Mouse (Mus musculus) hematopoietic stem cell, adult 5-6 weeks (primary cell): ENCODE measurements around the gene Nox1. TPM values are rescaled to one million over a fixed set of nuclear protein-coding genes. Genes with fewer than 3 reads are reported as not detected.
"Not testable (repeated sequence)": the region's sequence is repeated elsewhere in the genome, so short reads cannot be mapped to it uniquely, and the experiment has no call there.

ENCODE experiments used
- ATAC-seq, 2 experiments: fragments of 125-278 bp in 1 of 2; replicated peaks in 1 of 2; 2 replicates each; pipeline ENCODE4 v1.8.0; 2016 to 2017; ENCODE audit warnings: inconsistent platforms in 2 of 2, mild to moderate bottlenecking in 2 of 2, moderate number of reproducible peaks in 2 of 2, low read depth in 1 of 2, moderate TSS enrichment in 1 of 2; ENCODE audit not compliant: low FRiP score in 2 of 2, poor library complexity in 2 of 2, severe bottlenecking in 2 of 2, insufficient read depth in 1 of 2, low TSS enrichment in 1 of 2
- total RNA-seq: library from RNA; stranded (forward); fragments of 172-1452, 232-1000 nt; gene quantifications from 2 replicates; pipeline ENCODE4 v1.2.3, GENCODE M21; 2017

Gene Nox1
- 0.13 and 0.60 TPM in 2 replicates for total RNA-seq

DNA sequence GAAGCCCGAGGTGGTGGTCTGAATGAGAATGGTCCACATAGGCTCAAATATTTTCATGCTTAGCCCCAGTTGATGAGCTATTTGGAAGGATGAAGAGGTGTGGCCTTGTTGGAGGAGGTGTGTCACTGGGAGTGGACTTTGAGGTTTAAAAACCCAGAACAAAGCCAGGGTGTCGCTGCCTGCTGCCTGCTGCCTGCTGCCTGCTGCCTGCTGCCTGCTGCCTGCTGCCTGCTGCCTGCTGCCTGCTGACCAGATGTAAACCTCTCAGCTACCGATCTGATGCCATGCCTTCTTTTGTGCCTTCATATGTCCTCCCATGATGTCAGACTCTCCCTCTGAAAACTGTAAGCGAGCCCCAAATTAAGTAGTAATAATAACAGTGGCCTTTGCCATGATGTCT lies at the start of gene Nox1:
Gene Nox1 (minus strand): TSS at position 101 of the 400 bp plus-strand sequence.
- ATAC-seq: no peak

DNA sequence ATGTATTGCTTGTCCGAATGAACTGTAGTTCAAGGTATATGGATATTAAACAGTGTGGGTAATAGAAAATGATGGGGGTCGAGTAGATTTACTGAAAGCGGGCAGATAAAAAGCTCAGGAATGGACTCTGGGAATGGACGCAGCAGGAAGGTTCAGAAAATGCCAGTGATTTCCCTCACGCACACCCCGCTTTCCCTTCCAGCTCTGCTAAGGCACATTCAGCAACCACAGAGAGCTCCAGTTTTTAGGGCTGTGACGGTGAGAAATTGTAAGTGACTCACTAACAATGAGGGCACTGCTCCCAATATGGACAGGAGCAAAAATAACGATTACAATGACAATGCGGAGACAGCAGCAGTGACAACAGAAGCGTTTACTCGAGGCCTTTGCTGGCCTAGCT lies 40.4 kb upstream of the Nox1 start:
- ATAC-seq: no peak

DNA sequence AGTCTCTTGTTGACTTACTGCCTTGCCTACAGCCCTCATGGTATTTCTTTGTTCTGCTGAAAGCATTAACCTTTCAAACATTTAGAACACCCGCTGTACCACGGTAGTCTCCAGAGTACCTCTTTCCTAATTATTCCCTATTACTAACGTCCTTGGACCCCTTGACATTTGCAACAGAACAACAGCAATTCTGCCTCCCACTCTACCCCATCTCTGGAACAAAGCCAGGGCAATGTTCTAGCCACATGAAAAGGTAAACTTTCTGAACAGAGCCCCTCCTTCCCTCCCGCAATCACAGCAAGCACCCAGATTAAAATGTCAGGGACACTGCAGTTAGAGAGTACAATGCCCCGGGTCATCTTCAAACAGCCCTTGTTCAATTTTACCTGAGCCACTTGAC lies 39.4 kb upstream of the Nox1 start:
- ATAC-seq: no peak

DNA sequence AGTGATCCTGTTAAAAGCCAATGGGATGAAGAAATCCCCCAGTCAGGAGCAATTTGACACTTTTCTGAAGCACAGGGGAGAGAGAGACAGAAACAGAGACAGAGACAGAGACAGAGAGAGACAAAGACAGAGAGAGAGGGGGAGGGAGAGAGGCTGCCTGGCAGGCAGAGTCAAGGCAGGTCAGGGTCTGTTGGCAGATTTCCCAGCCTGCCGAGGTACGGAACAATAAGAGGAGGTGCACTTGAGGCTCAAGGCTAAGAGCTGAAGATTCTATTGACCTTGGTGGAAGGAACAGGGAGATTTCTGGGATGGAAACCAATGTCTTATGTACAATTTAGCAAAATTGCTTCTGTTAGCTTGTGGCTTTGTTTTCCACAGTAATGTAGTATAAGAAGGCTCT lies 26.4 kb upstream of the Nox1 start:
- ATAC-seq: no peak

DNA sequence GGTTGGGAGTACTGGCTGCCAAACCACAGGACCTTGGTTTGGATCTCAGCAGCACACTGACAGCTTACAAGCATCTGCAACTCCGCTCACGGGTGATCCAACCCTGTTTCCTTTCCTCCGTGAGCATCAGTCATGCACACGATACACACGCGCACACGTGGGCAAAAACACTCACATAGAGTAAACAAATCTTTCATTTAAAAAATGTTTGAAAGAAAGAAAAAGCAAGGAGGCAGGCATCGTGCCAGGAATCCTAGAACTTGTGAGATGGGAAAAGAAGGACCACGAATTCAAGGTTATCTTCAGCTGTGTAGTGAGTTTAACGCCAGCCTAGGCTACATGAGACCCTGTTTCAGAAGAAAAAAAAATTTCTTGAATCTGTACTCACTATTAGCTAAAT lies 24.2 kb upstream of the Nox1 start:
- no peak for ATAC-seq

DNA sequence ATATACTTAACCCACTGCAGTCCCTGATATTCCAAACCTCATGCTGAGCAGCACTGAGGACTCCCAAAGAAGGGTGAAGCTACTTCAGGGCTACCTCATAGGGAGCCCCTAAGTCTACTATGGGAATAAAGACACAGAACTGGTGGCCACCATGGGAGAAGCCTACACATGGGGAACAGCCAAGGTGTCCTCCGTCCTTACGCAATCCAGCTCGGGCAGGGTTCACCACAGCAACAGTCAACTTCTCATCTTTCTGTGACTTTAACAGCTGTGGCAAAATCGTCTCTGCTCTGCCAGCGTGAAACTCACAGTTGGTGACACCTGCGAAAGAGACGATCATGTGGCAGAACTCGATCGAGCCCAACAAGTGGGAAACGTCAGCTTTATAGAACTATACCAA lies 16.5 kb upstream of the Nox1 start:
- no peak for ATAC-seq

DNA sequence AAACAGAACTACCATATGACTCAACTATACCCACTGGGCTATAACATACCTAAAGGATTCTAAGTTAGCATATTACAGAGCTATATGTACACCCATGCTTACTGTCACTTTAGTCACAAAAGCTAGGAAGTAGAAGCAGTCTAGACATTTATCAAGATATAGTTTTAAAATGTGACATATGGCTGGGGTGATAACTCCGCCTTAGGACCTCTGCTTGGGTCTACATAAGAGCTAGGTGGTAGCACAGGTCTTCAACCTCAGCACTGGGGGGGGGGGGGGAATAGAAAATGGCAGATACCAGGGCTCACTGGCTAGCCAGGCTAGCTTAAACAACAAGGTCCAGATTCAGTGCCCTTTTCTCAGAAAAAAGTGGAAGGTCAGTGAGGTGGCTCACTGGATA lies 11.3 kb upstream of the Nox1 start:
- ATAC-seq: no peak

DNA sequence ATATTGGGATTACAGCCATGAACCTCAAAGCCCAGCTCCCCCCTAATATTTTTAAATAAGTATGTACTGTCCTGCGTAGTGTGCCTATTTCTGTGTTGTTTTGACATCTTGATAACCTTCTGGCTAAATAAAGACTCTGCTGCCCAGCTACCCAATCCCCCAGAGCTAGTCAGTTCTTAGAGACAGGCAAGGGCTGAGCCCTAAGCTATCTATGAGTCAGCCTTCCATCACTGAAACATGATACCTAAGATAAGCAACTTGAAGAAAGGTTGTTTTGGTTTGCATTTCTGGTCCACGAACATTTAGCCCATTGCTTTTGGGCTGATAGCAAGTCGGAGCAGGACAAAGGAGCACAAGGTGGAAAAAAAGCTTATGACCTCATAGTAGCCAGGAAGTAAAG lies 1.1 kb downstream of the Nox1 start:
- no peak for ATAC-seq

DNA sequence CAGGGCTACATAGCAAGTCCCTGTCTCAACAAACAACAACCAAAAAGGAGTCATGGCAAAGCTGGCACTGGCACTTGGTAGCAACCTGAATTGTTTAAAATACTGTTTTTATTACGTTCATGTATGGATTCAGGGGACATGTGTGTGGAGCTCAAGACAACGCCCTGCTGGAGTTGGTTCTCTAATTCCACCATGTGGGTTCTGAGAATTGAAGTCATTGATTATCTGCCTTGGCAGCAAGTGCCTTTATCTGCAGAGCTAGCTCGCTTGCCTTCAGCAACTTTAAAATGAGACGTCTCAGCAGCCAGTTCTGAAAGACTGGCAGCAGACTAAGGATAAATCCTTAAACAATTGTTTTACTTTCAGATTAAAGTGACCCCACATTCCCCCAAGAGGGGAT lies 3.6 kb downstream of the Nox1 start:
- no peak for ATAC-seq

DNA sequence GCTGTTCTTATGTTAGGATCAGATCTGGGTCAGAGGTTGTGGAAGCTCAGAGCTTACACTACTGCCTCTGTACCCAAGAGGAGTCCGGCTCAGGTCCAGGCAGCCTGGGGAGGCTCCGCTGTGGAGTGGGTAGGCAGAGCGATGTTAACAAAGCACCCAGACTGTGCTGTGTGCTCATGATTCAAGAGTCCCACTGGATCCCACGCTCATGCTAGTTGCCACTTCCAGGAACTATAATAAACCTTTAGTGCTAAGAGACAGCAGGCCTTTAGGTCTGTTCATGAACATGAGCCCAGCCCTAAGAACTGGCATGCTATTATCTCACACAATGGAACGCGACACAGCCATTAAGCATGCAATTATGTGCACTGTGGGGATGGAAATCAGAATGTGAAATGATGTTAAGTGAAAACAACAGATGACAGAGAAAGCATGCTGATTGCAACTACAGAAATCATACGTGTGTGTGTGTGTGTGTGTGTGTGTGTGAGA lies 10.6 kb downstream of the Nox1 start:
- ATAC-seq: no peak

DNA sequence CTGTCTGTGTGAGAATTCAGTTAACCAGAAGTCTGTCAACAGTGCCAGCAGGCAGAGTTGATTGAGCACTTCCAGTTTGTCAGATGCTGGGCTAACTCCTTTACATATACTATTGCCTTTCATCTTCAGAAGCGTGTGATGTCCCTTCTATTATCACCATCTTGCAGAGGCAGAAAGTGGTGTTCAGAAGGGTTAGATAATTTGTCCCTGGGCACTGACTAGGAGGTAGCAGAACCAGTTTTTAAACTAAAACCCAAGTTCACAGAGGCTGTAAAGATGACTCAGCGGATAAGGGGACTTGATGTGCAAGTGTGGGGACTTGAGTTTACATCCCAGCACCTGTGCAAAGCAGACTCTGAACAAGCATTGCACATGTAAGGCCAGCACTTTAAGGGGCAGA lies 13.3 kb downstream of the Nox1 start:
- ATAC-seq: no peak

DNA sequence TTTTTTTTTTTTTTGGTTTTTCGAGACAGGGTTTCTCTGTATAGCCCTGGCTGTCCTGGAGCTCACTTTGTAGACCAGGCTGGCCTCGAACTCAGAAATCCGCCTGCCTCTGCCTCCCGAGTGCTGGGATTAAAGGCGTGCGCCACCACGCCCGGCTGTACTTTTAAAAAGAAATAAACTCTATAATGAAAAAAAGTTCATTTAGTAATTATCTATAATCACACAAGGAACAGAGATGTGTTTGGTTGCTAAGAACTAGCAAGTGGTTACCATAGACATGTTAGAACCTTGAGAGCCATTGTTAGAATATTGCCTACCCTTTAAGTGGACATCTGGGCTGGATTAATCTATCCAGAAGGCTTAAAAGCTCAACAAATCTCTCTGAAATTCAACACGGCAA lies 34.6 kb downstream of the Nox1 start, which contains the start of gene Arl13a:
Gene Arl13a (plus strand): TSS at position 301 of the 400 bp plus-strand sequence.
- ATAC-seq: not testable (repeated sequence)

DNA sequence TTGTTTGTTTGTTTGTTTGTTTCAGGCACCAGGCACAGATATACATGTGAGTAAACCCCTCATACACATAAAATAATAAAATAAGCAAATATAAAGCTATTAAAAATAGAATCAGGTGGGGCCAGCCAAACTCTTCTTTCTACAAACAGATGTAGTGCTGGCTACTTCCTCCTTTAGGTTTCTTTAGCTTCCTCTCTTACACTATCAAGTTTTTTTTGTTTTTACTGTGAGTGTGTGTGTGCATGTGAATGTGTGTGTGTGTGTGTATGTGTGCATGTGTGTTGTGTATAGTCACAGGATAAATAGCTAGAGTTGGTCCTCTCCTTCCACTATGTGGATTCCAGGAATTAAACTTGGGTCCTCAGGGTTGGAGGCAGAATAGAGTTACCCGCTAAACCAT lies 47.1 kb downstream of the Nox1 start:
- no peak for ATAC-seq

DNA sequence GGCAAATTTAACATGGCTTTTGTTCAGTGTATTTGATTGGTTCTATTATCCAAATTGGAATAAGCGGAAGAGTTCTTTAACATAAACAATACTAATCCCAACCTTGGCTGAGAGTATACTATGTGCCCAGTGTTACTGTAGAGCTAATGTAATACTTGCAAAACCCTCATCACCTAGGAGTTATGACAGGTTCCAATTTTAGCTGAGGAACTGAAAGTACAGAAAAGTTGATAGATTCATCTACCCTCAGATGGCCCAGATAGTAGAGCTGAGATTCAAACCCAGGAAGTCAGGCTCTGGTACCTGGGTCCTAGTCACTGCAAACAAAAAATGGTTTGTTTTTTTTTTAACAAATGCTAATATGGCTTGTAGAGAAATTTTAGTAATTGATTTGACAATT lies 51.2 kb downstream of the Nox1 start:
- no peak for ATAC-seq

DNA sequence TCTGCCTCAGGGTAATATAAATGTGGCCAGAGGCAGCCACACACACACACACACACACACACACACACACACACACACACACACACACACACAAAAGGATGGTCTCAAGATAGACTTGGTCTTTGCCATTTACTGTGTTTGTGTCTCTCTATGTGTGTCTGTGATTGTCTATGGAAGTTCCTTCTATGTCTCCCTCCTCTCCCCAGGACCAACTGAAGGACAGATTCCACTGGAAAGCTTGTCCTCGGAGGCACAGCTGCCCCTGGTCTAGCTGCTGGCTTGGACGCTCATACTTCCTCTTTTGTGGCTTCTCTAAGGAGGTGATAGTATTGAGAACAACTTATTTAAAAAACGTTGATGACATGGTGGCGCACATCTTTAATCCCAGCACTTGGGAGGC lies 58.3 kb downstream of the Nox1 start:
- peak; percentile 65 to 66 for ATAC-seq

DNA sequence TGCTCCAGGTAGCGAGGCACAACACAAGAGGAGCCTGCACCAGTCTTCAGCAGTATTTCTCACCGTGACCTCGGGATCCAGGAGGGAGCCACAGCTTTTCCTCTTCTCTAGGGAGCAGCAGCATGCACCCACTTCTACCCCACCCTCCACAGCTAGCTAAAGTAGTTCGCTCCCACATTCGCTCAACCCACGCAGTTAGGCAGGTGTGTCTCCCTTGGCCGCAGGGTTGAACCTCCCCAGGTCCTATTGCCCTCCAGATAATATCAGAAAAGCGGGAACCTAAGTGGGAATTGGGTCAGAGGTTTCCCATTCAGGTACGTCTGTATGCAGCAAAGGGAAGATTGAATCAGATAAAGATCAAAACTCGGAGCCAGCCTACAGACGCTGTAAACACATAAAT lies 58.9 kb downstream of the Nox1 start:
- no peak for ATAC-seq

DNA sequence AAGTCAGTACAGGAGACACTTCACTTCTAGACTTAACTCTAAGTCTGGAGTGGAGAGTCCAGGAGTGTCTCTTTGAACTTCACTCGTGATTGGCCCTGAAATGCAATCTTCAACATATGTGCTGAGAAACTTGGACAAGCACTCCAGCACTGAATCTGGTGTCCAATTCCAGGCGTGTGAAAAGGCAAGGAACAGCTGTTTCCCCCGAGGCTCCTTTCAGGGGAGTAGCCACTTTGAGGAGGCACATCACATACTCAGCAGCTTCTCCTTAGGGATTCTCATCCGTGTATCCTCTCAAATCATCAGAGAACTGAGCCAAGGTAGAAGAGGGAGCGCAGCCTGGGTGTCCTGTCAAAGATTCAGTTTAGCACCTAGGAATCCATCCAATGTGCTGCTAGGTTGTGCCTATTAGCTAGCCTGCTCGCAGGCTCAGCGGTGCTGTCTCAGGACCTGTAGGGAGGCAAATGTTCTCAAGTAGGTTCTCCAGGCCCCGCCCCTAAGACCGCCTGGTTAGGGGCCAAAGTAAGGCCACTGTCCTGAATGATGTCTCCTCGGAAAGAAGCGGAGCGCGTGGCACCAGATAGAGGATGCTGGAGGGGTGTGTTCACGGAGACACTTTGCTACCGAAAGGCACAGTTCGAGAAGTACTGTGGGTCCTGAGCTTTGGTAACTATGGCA lies 59.6 kb downstream of the Nox1 start, which contains the start of gene Xkrx:
Gene Xkrx (minus strand): TSS at position 34 of the 678 bp plus-strand sequence.
- ATAC-seq: 0 out of 4 replicates have a peak, but pooled peaks of 1 of the 2 experiments have one; percentile 7

DNA sequence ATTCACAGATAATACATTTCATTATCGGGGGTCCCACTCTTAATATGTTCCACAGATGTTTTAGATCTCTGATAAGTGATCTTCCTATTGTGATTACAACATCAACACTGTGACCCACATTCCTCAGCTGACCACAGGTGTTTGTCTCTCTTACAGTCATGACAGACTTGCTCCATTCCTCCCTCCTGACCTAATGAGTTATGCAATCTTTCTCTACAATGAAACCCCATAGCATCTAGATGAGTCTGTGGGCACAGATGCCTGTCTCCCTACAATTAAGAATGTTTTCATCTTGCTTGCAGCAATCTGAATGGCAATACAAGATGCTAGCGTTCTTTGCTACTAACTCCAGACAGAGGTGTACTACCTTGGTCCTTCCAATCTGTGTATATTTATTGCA lies 61.3 kb downstream of the Nox1 start:
- ATAC-seq: no peak

DNA sequence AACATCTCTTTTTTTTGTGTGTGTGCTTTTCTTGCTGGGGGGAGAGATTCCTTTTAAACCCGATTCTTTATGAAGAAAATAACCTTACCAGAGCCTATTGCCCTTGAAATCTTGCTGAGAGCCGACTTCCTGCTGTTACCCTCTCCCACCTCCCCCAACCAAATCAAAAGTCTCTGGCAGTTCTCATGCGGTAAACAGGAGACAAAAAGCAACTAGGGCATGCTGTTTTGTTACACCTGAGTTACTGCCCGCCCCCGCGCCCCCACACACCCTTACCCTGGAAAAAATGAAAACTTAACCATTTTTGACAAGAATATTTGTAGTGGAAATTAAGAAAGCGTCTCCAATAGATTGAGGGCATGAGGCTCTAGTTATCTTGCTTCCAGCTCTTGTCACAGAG lies 63.6 kb downstream of the Nox1 start:
- no peak for ATAC-seq
